Mouse (Mus musculus) hindbrain, embryonic 12.5 days (tissue): ENCODE results near the gene Rnaseh2a. TPM values are rescaled to one million over a fixed set of nuclear protein-coding genes. Genes with fewer than 3 reads are reported as not detected.

Experiments
- ATAC-seq: fragments of 200-750 bp; cut with Nextera tagmentation; 2 replicates; pipeline ENCODE4 v1.8.0; 2017; ENCODE audit warnings: moderate TSS enrichment; ENCODE audit not compliant: low FRiP score
- H3K27ac ChIP-seq: fragments of 300-500 bp; sonication (generic); 2 replicates; pipeline ENCODE4 v1.5.1; 2016; ENCODE audit warnings: mild to moderate bottlenecking
- H3K27me3 ChIP-seq: fragments of 300-500 bp; sonication (generic); 2 replicates; pipeline ENCODE4 v1.6.1; 2016; ENCODE audit warnings: mild to moderate bottlenecking
- H3K36me3 ChIP-seq: fragments of 300-500 bp; sonication (generic); 2 replicates; pipeline ENCODE4 v1.6.1; 2016; ENCODE audit warnings: mild to moderate bottlenecking
- H3K4me1 ChIP-seq: fragments of 300-500 bp; sonication (generic); 2 replicates; pipeline ENCODE4 v1.6.1; 2016
- H3K4me2 ChIP-seq: fragments of 300-500 bp; sonication (generic); replicated peaks from 2 replicates; pipeline ENCODE4 v1.6.1; 2016; ENCODE audit warnings: mild to moderate bottlenecking
- H3K4me3 ChIP-seq: fragments of 300-500 bp; sonication (generic); 2 replicates; pipeline ENCODE4 v1.5.1; 2016; ENCODE audit warnings: mild to moderate bottlenecking
- H3K9ac ChIP-seq: fragments of 300-500 bp; sonication (generic); 2 replicates; pipeline ENCODE4 v1.6.1; 2016; ENCODE audit warnings: mild to moderate bottlenecking, moderate library complexity
- H3K9me3 ChIP-seq: fragments of 300-500 bp; sonication (generic); replicated peaks from 2 replicates; pipeline ENCODE4 v1.6.1; 2016; ENCODE audit warnings: mild to moderate bottlenecking
- WGBS: fragments of 180-500 bp; shearing (Covaris S2); methylation state at CpG from one replicate; pipeline ENCODE4 v1.1.7; 2016; 5-methylcytosine and 5-hydroxymethylcytosine counted together
- microRNA-seq: library from miRNA; unstranded; fragments of <30 nt; microRNA quantifications from one replicate; pipeline ENCODE4, GENCODE M21; 2017
- polyA plus RNA-seq: library from polyadenylated mRNA; unstranded; fragments of >200 nt; fragmentation: Nextera tagmentation; extraction: Ambion mirVana; gene quantifications from 2 replicates; pipeline ENCODE4 v1.2.1, GENCODE M21; 2016

Rnaseh2a gene
- polyA plus RNA-seq, 1 experiment from 2014 or later = 77.9 TPM

GRCm38 (mm10) chr8:84907037-84907436 lies 62.5 kb downstream of the Rnaseh2a start:
- H3K4me3 ChIP-seq = no peak overlapping the region
- peaks cover 52% of the 10 kb centered on the region for H3K27me3 ChIP-seq
- no peaks in the 10 kb centered on the region for H3K9me3 ChIP-seq
- no peak overlapping the region for H3K9ac ChIP-seq
- ATAC-seq = no peak
- no peak overlapping the region for H3K27ac ChIP-seq
- 96% methylated on average over 9 of the region's 9 CpGs for WGBS
- no peak overlapping the region for H3K4me2 ChIP-seq
- peaks cover 22% of the 10 kb centered on the region for H3K36me3 ChIP-seq
- H3K4me1 ChIP-seq = peaks cover 21% of the 10 kb centered on the region

Small RNA genes lying within 50 kb of the gene (microRNA-seq; reads per million reads assigned to microRNA genes)
- gene Gm24197 = not detected

Other genes with a start within 250 kb of the Rnaseh2a start
- gene G430095P16Rik, start 246.8 kb downstream of the Rnaseh2a start, polyA plus RNA-seq = 3.0 and 3.6 TPM in 2 replicates
- 11.6 and 14.2 TPM in 2 replicates for gene Nfix, start 169.4 kb downstream of the Rnaseh2a start, polyA plus RNA-seq
- 6.6 and 7.1 TPM in 2 replicates for gene Dand5, start 146.9 kb downstream of the Rnaseh2a start, polyA plus RNA-seq
- gene Gadd45gip1, start 138.2 kb downstream of the Rnaseh2a start, polyA plus RNA-seq = 35.7 and 38.6 TPM in 2 replicates
- gene Rad23a, start 129.1 kb downstream of the Rnaseh2a start, polyA plus RNA-seq = 88.8 and 101 TPM in 2 replicates
- 792 and 820 TPM in 2 replicates for gene Calr, start 122.8 kb downstream of the Rnaseh2a start, polyA plus RNA-seq
- gene Farsa, start 112.8 kb downstream of the Rnaseh2a start, polyA plus RNA-seq = 92.2 and 98.9 TPM in 2 replicates
- gene Syce2, start 97.7 kb downstream of the Rnaseh2a start, polyA plus RNA-seq = 37.2 TPM in 2 replicates
- gene Gcdh, start 75.8 kb downstream of the Rnaseh2a start, polyA plus RNA-seq = 32.8 and 35.0 TPM in 2 replicates
- gene Klf1, start 67.8 kb downstream of the Rnaseh2a start, polyA plus RNA-seq = 3.7 and 4.2 TPM in 2 replicates
- gene Dnase2a, start 61.2 kb downstream of the Rnaseh2a start, polyA plus RNA-seq = 7.6 and 8.6 TPM in 2 replicates
- 36.8 and 37.9 TPM in 2 replicates for gene Mast1, start 32.4 kb downstream of the Rnaseh2a start, polyA plus RNA-seq
- 1.5 and 1.6 TPM in 2 replicates for gene Rtbdn, start 22.8 kb downstream of the Rnaseh2a start, polyA plus RNA-seq
- gene Gm49661, start 334 bp downstream of the Rnaseh2a start, polyA plus RNA-seq = not detected in 2 replicates
- 1,088 and 1,187 TPM in 2 replicates for gene Prdx2, start 180 bp downstream of the Rnaseh2a start, polyA plus RNA-seq
- 6.0 and 7.5 TPM in 2 replicates for gene Junb, start 9.0 kb upstream of the Rnaseh2a start, polyA plus RNA-seq
- 16.3 and 18.7 TPM in 2 replicates for gene Hook2, start 20.8 kb upstream of the Rnaseh2a start, polyA plus RNA-seq
- gene Best2, start 44.8 kb upstream of the Rnaseh2a start, polyA plus RNA-seq = not detected in 2 replicates
- gene Asna1, start 55.5 kb upstream of the Rnaseh2a start, polyA plus RNA-seq = 127 and 128 TPM in 2 replicates
- gene Trir, start 57.1 kb upstream of the Rnaseh2a start, polyA plus RNA-seq = 162 and 174 TPM in 2 replicates
- gene Tnpo2, start 67.1 kb upstream of the Rnaseh2a start, polyA plus RNA-seq = 41.3 and 41.9 TPM in 2 replicates
- gene Fbxw9, start 90.3 kb upstream of the Rnaseh2a start, polyA plus RNA-seq = 42.4 and 43.6 TPM in 2 replicates
- gene Gm5741, start 98.2 kb upstream of the Rnaseh2a start, polyA plus RNA-seq = 0.85 and 1.2 TPM in 2 replicates
- 69.2 and 76.9 TPM in 2 replicates for gene Dhps, start 102.0 kb upstream of the Rnaseh2a start, polyA plus RNA-seq
- 93.6 and 108 TPM in 2 replicates for gene Wdr83os, start 111.0 kb upstream of the Rnaseh2a start, polyA plus RNA-seq
- gene Wdr83, start 111.5 kb upstream of the Rnaseh2a start, polyA plus RNA-seq = 46.0 and 48.4 TPM in 2 replicates
- gene Man2b1, start 113.5 kb upstream of the Rnaseh2a start, polyA plus RNA-seq = 19.7 and 22.4 TPM in 2 replicates
- gene Zfp791, start 153.3 kb upstream of the Rnaseh2a start, polyA plus RNA-seq = 1.7 and 2.7 TPM in 2 replicates
- gene Cks1brt, start 182.2 kb upstream of the Rnaseh2a start, polyA plus RNA-seq = 0.09 TPM in 1 of 2 replicates, not detected in the other